Mouse (Mus musculus): Measurements from ENCODE around the gene Abcg1.

The Abcg1 gene

GRCm38 (mm10) chr17:31042751-31043150 lies 14.7 kb upstream of the Abcg1 start:
- no peak for DNase-seq

GRCm38 (mm10) chr17:31057891-31058744 lies 643 bp downstream of the Abcg1 start:
- DNase-seq = peak; percentile 63

GRCm38 (mm10) chr17:31058745-31059085 lies 1.2 kb downstream of the Abcg1 start:
- DNase-seq = peak; percentile 87

DNA sequence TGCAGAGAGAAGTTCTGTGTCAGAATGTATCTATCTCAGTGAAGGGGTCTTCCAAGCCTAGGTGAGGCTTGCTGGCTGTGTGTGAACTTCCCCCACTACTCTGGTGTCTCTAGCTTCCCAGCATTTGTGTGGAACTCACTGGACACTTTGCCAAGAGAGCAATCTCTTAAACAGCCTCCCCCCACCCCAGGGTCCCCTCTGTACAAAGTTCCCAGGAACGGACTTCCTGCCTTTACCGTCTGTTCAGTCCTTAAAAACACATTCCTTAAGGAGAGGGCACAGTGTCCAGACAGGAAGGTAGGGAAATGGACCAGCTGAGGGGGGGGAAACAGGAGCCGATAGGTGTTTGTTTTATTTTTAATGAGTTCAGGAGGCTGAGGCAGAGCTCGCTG lies 2.7 kb downstream of the Abcg1 start:
- DNase-seq = no peak

DNA sequence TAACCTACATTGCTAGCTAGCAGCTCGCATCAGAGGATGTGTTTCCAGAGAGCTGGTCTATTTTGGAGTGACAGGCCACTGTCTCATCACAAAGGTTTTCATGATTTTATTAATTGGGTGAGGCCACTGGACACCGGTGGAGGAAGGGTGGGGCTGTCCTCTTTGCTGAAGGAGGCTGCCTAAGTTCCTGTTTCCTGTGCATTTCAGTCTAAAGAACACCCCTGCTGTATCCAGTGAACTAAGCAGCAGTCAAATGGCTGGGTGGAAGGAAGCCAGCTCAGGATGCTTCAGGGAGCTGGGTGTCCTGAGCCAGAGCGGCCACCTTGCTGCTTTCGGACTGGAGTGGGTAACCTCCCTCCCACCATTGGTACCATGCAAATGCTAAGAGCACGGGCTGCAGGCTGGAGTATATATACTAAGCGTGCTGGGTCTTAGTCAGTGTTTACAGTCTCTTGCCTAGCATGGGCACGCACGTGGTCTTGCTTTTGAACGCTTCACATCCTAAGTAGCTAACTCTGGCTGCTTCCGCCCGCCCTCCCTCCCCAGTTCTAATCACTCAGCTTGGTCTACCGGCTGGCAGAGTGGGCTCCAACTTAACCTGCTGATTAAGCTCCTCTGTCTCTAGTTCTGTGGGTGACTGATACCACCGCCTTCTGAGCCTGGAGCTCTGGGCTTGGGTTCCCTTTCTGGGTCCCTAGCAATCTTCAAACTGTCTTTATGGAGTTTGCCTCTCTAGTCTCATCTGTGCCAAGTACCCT lies 3.3 kb downstream of the Abcg1 start:
- no peak for DNase-seq

DNA sequence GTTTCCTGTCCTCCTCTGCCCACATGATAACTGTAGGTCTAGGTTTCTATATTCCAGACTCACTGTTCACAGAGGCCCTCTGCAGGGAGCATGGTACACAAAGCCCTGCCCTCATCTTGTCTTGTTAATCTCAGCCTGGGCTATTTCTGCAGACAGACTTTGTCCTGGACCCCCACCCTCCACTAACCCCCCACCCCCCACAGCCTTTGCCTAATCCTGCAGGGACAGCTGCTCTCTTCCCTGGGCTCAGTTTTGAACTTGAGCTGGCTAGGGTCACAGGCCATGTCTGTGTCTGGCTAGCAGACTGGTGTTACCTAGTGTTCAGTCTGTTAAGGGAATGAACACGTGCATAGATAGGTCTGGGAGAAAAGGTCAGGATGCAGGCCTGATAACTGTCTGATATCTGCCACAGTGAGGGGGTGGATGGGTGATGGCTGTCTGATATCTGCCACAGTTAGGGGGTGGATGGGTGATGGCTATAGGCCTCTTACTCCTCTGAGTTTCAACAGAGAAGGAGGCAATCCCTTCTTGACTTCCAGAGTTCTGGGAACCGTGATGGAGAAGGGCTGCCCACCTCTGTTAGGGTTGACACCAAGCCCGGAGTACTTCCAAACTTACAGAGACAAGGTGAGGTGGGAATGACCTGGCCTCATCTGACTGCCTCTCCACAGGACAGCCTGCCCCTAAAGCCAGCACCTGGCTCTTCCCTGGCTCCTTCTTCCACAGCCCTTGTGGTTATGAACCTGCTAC lies 4.0 kb downstream of the Abcg1 start:
- no peak for DNase-seq

DNA sequence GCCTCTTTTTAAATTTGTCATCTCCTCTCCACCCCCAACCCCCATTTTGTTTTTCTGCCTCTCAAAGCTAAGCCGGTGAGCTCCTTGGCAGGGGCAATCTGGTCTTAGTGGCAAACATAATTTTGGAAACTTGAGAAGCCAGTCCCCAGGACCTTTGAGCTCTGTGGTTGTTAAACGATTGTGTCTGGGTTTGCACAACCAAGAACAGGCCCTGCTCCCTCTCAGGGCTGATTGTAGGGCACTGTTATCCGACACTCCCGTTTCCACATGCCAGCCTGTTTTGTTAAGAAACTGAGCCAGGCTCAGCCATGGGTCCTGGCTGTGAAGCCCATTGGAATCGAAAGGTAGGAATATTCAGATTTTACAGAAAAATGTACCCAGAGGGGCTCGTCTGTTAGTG lies 8.6 kb downstream of the Abcg1 start:
- no peak for DNase-seq

GRCm38 (mm10) chr17:31067051-31067450 lies 9.6 kb downstream of the Abcg1 start:
- peak; percentile 66 for DNase-seq

DNA sequence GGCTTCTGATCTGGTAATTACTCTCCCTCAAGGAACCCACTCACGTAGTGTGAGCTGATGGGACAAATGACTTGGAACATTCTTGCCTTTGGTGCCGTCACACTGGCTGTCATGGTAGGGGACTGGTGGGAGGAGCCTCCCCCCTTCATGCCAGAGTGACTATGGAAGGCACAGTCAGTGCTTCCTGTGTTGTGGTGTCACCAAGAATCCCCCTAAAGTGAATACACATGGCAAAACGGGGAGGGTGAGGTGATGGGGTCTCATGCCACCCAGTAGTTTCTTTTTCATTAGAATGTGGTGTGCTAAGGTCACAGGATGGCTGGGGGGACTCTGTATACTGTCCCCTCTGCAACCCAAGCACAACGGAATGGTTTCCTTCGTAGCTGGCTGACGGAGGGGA lies 11.6 kb downstream of the Abcg1 start:
- DNase-seq = no peak

DNA sequence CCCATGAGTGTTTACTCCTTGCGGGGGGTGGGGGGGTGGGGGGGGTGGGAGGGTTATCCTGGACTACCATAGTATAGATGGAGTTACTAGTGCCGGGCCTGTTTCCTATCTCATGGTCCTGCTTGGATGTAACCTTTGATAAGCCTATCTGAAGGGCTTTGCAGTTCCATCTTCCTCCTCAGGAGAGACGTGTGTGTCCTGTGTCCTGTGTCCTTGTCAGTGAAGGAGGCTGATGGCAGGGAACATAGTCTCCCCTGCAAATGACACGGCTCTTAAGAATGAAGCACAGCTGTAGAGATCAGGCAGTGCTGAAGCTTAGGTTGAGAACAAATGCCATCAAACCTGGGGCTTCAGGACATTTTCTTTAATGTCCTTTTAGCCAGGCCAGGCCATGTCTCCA lies 12.4 kb downstream of the Abcg1 start:
- no peak for DNase-seq

- DNase-seq = no peak
Observed at GRCm38 (mm10) chr17:31070403-31071185, 13.1 kb downstream of the Abcg1 start.

DNA sequence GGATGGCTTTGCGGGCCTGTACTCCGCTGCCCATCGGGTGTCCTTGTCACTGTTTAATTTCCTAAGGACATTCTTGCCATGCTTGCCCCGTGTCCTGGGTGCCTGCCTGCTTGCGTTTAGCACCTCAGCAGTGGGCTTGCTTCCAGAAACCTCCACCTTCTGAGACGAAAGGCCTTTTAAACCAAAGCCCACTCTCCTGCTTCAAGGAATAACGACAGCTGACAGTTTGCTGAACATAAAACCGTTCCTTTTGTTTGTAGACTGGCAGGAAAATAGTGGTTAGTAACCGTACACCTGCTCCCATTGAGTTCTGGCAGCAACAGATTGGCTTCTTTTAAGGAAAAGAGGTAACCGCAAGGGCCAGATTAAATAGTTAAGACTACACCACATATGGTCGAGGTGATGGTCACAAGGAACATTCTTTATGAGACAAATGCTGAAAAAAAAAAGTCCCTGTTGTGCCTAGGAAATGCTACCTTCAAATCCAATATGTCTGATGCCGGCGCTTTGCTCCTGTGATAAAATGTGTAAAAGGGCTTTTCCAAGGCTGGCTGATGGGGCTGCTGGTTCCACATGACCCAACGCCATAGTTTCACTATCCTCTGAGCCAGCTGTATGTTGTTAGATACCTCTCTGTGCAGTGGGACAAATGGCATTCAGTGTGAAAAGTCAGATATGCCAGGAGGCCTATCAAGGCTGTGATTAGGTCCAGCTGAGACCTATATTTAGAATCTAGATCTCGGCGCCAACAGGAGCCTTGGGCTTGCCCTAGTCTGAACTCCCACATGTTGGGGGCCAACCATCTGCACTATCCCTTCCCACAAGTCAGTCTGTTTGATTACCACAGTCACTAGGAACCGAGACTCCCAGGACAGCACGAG lies 14.2 kb downstream of the Abcg1 start:
- DNase-seq = no peak

DNA sequence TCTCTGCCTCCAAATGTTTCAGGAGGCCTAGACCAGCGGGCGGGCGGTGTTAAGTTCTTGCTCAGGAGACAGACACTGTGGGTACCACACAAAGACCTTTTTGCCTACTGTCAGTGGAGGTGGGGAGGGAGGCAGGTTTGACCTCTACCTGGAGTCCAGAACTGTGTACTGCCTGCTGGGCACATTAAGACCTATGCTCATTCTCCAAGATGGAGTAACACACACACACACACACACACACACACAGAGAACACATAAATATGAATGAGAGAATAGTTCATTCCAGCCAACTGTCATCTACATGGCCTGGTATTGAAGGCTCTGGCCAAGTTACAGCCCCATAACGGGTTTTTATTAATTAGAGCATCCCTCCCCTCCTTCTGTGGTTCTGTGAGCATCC lies 15.4 kb downstream of the Abcg1 start:
- DNase-seq = no peak

DNA sequence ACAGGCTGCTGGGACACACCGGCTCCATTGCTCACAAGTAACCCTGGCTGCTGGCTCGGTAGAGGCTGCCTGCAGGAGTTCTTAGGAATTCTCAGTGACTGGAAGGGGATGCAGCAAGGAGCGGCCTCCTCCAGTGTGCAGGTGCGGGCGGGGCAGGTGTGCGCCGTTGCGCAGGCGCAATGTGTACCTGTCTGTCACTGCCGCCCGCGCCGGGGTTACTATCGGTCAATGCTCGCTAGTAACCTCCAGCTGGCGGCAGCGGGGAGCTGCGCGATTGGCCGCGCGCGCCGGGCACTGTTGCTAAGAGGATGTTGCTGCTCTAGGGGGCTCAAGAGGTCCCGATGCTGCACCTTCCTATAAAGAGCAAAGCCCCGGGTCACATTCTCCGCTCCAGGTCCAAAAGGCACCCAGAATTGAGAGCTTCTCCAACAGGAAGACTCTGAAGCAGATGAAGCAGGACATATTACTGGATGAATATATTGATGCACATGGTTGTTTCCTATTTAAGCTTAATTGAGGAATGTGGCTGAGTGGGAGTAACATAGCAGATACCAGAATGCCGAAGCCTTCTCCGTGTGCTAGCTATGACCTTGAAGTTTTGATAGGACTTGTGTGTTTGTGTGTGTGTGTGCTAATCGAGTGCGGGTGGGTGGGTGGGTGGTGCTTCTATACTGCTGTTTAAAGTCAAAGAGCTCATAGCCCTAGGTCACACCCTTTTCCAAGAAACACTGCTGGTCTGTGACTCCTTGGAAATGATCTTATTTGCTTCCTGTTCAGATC lies 16.0 kb downstream of the Abcg1 start:
- DNase-seq = peak; percentile 78

DNA sequence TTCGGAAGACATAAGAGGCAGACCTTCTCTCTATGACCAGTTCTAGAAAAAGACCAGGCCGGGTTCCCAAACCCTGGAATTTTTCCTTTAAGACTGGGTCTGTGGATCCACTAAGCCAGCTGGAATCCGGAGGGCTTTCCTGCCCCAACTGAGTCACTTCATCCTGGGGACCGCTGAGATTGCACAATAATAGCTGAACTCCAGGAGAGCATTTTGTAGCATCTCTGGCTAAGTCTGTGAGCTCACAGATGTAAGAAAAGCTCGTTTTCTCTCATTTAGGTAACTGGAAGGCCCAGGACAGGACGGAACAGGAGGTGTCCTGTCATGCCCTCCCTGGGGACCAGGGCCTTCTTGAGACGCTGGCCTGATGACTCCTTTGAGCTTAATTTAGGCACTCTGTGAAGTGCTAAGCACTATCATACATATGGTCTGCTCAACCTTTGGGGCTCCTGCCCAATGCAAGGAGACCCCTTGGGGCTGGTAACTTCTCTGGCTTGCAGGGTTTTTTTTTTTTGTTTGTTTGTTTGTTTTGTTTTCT lies 16.6 kb downstream of the Abcg1 start:
- no peak for DNase-seq

- peak; percentile 57 for DNase-seq
Observed at GRCm38 (mm10) chr17:31074666-31075065, 17.2 kb downstream of the Abcg1 start.

GRCm38 (mm10) chr17:31075471-31075870 lies 18.0 kb downstream of the Abcg1 start:
- no peak for DNase-seq

DNA sequence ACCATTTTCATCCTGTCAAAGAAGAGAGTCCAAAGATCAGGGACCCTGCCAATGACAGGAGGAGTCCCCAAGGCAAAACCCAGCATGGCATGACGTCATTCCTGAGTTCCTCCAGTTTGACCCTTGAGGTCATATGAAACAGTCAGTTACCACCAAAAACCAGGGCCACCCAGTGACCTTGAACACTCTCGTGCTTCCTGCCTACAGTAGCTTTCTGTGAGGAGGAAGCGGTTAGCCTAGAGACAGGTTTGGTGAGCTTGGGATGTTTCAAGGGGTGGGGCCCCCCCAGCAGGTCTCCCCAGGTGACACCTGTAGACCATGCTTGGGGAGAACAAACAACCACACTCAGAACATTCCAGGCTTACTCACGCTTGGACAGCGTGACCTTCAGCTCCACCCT lies 20.1 kb downstream of the Abcg1 start:
- DNase-seq = no peak

DNA sequence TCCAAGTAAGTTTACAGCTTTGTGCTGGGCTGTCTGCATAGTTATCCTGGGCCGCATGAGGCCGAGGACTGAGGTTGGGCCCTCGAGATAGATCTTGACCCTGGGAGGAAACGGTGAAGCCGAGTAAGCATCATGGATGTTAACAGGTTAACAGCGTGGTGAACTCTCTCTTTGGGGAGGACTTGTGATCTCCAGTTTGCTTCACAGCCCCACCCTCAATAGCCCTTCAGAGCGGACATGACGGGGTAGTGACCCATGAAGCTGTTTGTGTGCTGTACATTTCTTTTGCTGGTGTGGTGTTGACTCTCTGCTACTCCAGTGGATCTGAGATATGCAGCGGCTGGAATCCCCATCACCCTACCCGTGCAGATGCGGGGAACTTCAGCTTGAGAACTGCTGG lies 21.1 kb downstream of the Abcg1 start:
- DNase-seq = no peak

GRCm38 (mm10) chr17:31079078-31079840 lies 21.8 kb downstream of the Abcg1 start:
- DNase-seq = no peak
